Mouse (Mus musculus) megakaryocyte progenitor cell, adult 5-6 weeks (primary cell): ENCODE results near the gene Steap3. TPM values are rescaled to one million over a fixed set of nuclear protein-coding genes. Genes with fewer than 3 reads are reported as not detected.
"Not testable (repeated sequence)": the region's sequence is repeated elsewhere in the genome, so short reads cannot be mapped to it uniquely, and the experiment has no call there.

ENCODE experiments used
- ATAC-seq: replicated peaks from 2 replicates; pipeline ENCODE4 v1.8.0; 2016; ENCODE audit warnings: mild to moderate bottlenecking, moderate TSS enrichment, inconsistent platforms; ENCODE audit not compliant: poor library complexity
- total RNA-seq, 2 experiments: library from RNA; stranded (forward) in 1 of 2; stranded (reverse) in 1 of 2; fragments of 157-497, 149-512 nt in 1 of 2; fragments of 200-1000 nt in 1 of 2; gene quantifications; 2 replicates each; pipeline versions ENCODE4 v1.2.3 to v1.2.4; 2015 to 2017

The Steap3 gene
- total RNA-seq (2015) = 29.7 and 34.2 TPM in 2 replicates
- 7.5 and 10.3 TPM in 2 replicates for total RNA-seq (2017)

DNA sequence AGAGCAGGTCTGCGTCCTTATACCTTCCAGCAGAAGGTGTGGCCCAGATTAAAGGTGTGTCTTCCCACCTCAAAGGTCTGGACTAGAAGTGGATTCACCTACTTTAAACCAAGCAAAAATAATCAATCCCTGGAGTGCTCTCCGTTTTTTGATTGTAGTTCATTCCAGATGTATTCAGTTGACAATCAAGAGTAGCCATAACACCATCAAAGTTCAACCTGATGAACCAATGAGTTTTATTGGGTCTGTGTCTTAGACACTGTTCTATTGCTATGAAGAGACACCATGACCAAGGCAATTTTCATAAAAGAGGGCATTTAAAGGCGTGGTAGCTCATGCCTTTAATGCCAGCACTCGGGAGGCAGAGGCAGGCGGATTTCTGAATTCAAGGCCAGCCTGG is at the start of gene Steap3:
Gene Steap3 (minus strand): TSS at position 101 of the 400 bp plus-strand sequence.
- no peak for ATAC-seq

- no peak for ATAC-seq
These were observed 48.9 kb upstream of the Steap3 start for GRCm38 (mm10) chr1:120321270-120322021.

GRCm38 (mm10) chr1:120305801-120306200 is 33.3 kb upstream of the Steap3 start:
- ATAC-seq = no peak

- ATAC-seq = no peak
These were observed 24.4 kb upstream of the Steap3 start for GRCm38 (mm10) chr1:120296936-120297335.

- peak; percentile 95 for ATAC-seq
These were observed 21.3 kb upstream of the Steap3 start for GRCm38 (mm10) chr1:120293803-120294202.

GRCm38 (mm10) chr1:120291709-120292108 is 19.2 kb upstream of the Steap3 start:
- ATAC-seq = no peak

GRCm38 (mm10) chr1:120289843-120290242 is 17.3 kb upstream of the Steap3 start:
- no peak for ATAC-seq

GRCm38 (mm10) chr1:120287679-120288078 is 15.2 kb upstream of the Steap3 start:
- no peak for ATAC-seq

- ATAC-seq = not testable (repeated sequence)
These were observed 3.6 kb upstream of the Steap3 start for GRCm38 (mm10) chr1:120276058-120276457.

DNA sequence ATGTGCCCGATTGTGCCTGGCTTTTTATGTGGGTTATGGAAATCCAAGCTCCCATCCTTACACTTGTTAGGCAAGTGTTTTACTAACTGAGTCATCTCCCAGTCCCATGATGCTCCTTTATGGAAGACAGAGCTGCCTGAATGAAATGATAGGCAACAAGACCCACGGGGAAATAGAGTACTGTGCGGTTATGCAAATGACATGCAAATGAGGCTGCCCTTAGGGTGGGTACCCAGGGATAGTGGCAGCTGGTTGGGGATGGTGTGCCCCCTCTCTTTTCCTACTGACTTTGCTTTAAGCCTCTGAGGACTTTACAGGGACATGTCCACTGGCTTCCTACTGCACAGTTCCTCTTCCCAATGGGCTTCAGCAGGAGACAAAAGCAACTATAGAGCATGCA is 2.7 kb upstream of the Steap3 start:
- no peak for ATAC-seq

DNA sequence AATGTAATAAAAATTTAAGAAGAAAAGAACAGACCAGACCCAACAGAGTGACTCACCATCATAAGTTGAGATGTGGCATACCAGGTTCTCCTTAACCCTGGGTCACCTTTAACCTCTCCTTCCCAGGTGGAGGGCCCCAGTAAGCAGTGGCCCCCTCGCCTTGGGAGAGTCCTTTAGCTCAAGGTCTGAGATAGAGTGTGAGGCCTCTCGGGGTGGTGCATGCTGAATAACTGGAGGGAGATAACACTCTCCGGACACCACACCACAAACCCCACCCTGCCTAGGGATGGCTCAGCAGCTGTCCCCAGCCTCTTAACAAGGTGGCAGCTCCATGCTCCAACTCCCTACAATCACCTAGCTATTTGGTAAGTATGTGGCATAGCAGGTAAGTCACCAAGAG is 1.6 kb downstream of the Steap3 start:
- no peak; the same call in 1 of the 2 replicates for ATAC-seq

- no peak for ATAC-seq
These were observed 2.4 kb downstream of the Steap3 start for GRCm38 (mm10) chr1:120270115-120270514.

- peak; percentile 17 for ATAC-seq
These were observed 4.9 kb downstream of the Steap3 start for GRCm38 (mm10) chr1:120267631-120268030.

DNA sequence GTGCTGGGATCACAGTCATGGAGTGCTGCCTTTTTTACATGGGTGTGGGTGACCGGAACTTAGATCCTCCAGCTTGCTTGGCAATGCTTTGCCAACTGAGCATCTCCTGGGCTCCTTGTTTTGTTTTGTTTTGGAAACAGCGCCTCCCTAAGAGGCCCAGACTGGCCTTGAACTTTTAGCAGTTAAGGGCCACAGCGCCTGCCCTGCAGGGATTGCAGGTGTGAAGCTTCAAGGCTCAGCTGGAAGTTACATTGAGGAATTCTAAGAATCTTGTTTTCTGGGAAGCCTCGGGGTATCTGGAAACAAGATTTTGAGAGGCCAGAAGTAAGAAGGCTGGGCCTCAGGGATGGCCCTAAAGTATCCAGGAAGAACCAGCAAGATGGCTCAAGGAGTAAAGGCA is 6.0 kb downstream of the Steap3 start:
- no peak for ATAC-seq

- ATAC-seq = peak; percentile 83
These were observed 7.4 kb downstream of the Steap3 start for GRCm38 (mm10) chr1:120264861-120265686.

DNA sequence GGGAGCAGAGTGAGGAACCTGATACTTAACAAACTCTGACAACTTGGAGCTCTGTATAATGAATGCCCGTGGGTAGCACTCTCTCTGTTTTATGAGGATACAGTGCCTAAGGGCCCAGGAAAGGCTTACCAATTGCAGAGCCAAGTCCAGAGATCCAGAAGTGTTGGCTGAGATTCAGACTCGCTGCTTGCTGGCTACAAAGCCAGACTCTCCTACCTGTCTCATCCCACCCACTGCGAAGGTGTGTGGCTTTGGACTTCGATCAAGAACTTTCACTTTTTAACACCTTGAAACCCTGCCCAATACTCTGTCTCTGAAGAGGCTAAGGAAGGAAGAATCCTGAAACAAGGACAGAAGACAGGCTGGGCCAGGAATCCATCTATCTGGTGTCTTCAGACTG is 9.3 kb downstream of the Steap3 start:
- ATAC-seq = no peak

DNA sequence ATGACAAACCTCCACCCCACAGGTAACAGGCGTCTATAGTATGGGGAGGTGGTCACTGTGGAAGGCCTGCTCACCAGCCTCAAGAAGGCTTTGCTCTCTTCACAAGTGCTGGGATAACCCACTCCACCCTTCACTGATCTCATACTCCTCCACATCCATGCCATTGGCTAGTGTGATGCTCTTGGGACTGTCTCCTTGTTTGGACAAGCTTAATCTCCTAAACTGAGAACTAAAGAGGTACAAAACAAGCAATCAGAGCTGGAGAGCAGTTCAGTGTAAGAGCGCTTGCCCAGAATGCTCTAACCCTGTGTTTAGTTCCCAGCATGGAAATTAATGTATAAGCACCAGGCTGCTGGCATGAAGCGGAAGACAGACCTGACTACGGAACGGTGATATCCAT is 11.3 kb downstream of the Steap3 start:
- no peak for ATAC-seq

GRCm38 (mm10) chr1:120259249-120259648 is 13.3 kb downstream of the Steap3 start:
- ATAC-seq = peak; percentile 82

DNA sequence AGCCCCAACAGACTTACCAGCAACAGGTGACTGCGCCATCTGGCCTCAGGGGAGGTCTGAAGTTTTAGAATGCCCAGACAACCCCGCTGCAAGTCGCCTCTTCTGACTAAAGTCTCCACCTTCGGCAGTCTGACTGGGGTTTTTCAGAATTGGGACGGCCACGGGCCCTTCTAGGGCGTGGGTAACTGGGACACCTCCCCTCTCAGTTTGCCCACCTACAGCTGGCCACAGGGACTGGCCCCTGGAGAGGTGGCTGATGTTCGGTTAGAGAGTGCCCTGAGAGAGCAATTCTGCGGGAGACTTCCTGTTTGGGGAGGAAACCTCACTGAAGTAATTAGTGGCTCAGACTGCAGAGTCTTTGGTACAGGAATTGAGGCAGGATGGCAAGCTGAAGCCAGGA is 13.8 kb downstream of the Steap3 start:
- ATAC-seq = peak; percentile 27

GRCm38 (mm10) chr1:120258245-120258644 is 14.3 kb downstream of the Steap3 start:
- no peak for ATAC-seq

DNA sequence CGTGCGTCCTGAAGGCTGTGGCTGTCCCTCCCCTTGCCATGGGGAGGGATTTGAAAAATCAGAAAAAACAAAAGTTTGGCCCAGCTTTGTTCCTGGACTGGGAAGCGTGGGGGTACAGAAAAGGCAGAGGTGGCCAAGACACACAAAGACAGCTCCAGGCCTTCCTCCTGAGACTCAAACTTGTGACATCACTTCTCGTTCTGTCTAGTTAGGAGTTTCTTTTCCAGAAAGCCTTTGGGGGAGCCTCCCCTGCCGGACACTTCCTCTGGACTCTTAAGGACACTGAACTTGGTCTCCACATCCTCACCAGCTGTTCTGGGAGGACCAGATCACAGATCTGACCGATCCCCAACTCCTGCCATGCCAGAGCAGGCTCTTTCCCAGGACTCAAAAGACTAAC is 18.8 kb downstream of the Steap3 start:
- no peak for ATAC-seq
